Mouse (Mus musculus): ENCODE data around the gene Brip1. TPM values are rescaled to one million over a fixed set of nuclear protein-coding genes. Genes with fewer than 3 reads are reported as not detected.

Brip1 gene
- total RNA-seq, 2 experiments from 2014 or later = 22.7 to 23.4 TPM

GRCm38 (mm10) chr11:86117078-86117869, 83.7 kb downstream of the Brip1 start:
- peak; percentile 73 for ATAC-seq (replicated peaks; ENCODE audit: poor library complexity, severe bottlenecking)

DNA sequence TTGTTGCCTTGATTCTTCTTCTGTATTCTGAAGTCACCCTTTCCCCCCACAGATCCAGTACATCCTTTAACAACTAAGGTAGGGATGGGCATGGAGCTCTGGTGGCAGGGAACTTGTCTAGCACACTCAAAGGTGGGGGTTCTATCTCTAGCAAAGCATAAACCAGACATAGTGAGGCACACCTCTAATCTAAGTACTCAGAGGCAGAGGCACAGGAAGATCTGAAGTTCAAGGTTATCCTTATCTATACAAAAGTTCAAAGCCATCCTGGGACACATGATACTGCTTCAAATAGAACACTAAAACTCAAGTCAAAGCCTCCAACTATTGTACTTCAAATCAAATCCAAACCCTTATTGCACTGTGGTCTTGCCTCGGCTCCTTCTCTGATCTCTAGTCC, 85.0 kb downstream of the Brip1 start:
- no peak for ATAC-seq (replicated peaks; ENCODE audit: poor library complexity, severe bottlenecking)

GRCm38 (mm10) chr11:86107276-86107675, 93.7 kb downstream of the Brip1 start:
- ATAC-seq (replicated peaks; ENCODE audit: poor library complexity, severe bottlenecking) = 0 out of 2 replicates have a peak, but pooled peaks have one; percentile 35

GRCm38 (mm10) chr11:86106596-86106995, 94.4 kb downstream of the Brip1 start:
- no peak for ATAC-seq (replicated peaks; ENCODE audit: poor library complexity, severe bottlenecking)

GRCm38 (mm10) chr11:86101191-86101590, 99.8 kb downstream of the Brip1 start:
- ATAC-seq (replicated peaks; ENCODE audit: poor library complexity, severe bottlenecking) = no peak

DNA sequence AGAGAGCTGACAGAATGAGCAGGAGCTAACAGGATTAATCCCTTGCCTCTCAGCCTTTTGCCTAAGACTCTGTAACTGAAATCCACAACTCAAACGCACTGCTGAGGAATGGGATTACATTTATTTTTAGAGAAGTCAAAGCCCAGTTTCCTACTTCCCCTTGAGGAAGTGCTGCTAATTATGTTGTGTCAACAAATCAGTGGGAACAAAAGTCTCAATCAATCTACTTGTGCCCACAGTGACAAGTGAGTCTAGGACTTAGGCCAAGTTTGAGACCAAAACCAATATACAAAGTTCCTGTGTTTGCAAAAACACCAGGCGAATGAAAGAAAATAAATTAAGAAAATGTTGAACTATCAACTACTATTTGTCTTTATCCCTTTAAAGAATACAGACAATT, 101.7 kb downstream of the Brip1 start:
- no peak for ATAC-seq (replicated peaks; ENCODE audit: poor library complexity, severe bottlenecking)

DNA sequence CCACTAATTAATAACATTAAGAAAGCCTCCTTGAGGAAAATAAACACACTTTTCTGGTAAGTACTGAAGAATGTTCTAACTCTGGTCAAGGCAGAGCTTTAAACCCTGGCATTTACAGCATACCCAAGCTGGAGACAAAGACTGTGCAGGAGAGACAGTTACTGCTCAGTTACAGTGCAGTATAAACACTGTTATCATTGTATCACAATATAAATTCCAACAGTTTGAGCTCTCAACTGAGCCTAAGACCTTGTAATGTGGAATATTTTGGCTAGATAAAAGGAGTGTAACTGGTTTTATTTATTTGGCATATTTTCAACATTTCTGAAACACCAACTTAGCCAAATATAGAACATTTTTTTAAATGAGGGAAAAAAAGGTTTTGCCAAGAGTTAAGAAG, 112.2 kb downstream of the Brip1 start:
- no peak for ATAC-seq (replicated peaks; ENCODE audit: poor library complexity, severe bottlenecking)

- no peak for ATAC-seq (replicated peaks; ENCODE audit: poor library complexity, severe bottlenecking)
Observed at GRCm38 (mm10) chr11:86084522-86084921, 116.5 kb downstream of the Brip1 start.

DNA sequence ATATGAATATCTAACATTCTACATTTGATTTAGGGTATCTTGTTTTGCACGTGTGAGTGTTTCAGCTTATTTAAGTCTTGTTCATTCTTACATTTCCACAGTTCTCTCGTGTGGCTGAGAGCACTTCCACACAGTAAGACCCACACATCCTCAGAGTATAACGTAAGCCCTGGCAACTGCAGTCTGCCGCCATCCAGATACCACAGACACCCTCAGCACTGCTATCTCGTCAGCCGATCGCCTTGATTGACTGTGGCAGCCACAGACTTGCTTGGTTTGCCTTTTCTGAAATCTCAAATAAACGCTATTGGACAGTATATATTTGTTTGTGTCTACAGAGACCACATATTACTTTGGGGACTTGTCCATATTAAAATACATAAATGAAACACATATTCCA, 123.0 kb downstream of the Brip1 start:
- no peak for ATAC-seq (replicated peaks; ENCODE audit: poor library complexity, severe bottlenecking)

DNA sequence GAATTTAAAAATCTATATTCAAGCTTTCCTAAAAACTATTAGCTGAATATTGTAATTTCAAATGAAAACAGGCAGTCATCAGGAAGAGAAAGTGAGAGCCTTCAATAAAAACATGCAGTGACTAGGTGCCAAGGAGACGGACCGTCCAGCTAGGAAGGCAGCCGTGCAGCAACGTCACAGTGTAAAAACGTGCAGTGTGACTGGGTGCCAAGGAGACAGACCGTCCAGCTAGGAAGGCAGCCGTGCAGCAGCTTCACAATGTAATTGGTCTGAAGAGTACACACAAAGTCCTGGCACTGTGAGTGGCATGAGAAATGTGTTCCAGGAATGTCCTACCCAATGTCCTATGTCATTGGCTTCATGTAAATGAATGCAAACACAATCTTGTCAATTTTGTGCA, 124.0 kb downstream of the Brip1 start:
- ATAC-seq (replicated peaks; ENCODE audit: poor library complexity, severe bottlenecking) = no peak

GRCm38 (mm10) chr11:86076403-86076802, 124.6 kb downstream of the Brip1 start:
- ATAC-seq (replicated peaks; ENCODE audit: poor library complexity, severe bottlenecking) = no peak

- no peak for ATAC-seq (replicated peaks; ENCODE audit: poor library complexity, severe bottlenecking)
Observed at GRCm38 (mm10) chr11:86075371-86075770, 125.6 kb downstream of the Brip1 start.

- no peak for ATAC-seq (replicated peaks; ENCODE audit: poor library complexity, severe bottlenecking)
Observed at GRCm38 (mm10) chr11:86068651-86069050, 132.3 kb downstream of the Brip1 start.

- ATAC-seq (replicated peaks; ENCODE audit: poor library complexity, severe bottlenecking) = no peak
Observed at GRCm38 (mm10) chr11:86067154-86067553, 133.8 kb downstream of the Brip1 start.

DNA sequence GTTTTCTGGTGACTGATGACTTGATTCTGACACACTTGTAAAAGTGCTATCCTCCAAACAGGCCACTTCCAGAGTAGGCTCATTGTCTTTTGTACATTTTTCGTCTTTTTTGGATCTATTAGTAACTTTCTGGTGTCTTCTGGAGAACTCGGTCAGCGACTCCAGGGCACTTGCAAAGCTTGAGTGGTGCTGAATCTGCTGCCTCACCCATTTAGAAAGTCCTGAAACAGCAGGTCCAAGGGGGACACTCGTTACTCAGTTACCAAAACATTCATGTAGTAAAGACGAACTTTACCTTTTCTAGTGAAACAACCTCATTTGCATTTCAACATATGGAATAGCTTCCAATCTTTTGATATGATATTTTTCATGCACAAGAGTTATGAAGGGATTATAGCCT, 136.1 kb downstream of the Brip1 start:
- no peak for ATAC-seq (replicated peaks; ENCODE audit: poor library complexity, severe bottlenecking)

DNA sequence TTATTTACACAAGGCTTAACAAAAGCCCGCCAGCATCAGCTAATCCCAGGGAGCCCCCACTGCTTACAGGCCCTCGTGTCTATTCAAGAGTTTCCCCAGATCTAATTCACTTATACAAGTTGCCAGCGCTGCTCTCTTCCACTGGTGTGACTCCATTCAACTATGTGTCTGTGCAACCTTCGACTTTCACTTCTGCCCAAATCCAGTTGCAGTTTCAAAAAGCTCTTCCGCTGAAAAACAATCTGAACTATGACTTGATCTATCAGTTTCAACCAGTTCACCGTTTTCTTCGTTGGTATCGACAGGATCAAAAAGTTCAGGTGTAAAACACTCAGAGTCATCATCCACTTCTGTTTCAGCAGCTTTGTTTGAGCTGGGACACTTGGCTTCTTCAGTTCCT, 139.8 kb downstream of the Brip1 start:
- no peak for ATAC-seq (replicated peaks; ENCODE audit: poor library complexity, severe bottlenecking)

- no peak for ATAC-seq (replicated peaks; ENCODE audit: poor library complexity, severe bottlenecking)
Observed at GRCm38 (mm10) chr11:86059123-86059522, 141.9 kb downstream of the Brip1 start.

DNA sequence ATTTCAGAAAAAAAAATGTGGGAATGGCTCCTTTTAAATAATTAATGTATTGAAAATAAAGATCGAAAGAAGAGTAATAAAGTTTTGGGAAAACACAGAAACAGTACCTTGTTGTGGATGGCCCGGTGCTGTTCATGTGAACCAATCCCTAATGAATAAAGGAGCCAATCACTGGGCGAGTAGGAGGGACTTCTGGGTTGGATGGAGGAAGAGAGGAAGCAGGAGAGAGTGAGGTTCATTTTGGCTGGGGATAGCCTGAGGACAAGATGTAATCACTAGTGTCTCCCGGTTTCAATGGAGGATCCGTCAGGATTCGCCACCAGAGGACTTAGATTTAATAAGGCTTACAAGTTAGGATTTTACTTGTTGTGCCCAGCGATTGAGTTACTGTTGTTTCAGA, 145.2 kb downstream of the Brip1 start:
- ATAC-seq (replicated peaks; ENCODE audit: poor library complexity, severe bottlenecking) = no peak

GRCm38 (mm10) chr11:86051383-86051782, 149.6 kb downstream of the Brip1 start:
- no peak for ATAC-seq (replicated peaks; ENCODE audit: poor library complexity, severe bottlenecking)

GRCm38 (mm10) chr11:86050430-86051280, 150.3 kb downstream of the Brip1 start:
- no peak for ATAC-seq (replicated peaks; ENCODE audit: poor library complexity, severe bottlenecking)

GRCm38 (mm10) chr11:86039994-86040393, 161.0 kb downstream of the Brip1 start:
- no peak for ATAC-seq (replicated peaks; ENCODE audit: poor library complexity, severe bottlenecking)

All from granulocyte monocyte progenitor cell, adult 5-6 weeks (primary cell).